Mouse (Mus musculus) neural tube, postnatal 0 days (tissue): ENCODE results near the gene Adh6a. TPM values are rescaled to one million over a fixed set of nuclear protein-coding genes. Genes with fewer than 3 reads are reported as not detected.

Experiments used
- polyA plus RNA-seq: library from polyadenylated mRNA; unstranded; fragments of >200 nt; fragmentation: Nextera tagmentation; extraction: Ambion mirVana; gene quantifications from 2 replicates; pipeline ENCODE4 v1.2.1, GENCODE M21; 2015

Adh6a gene
- polyA plus RNA-seq, result not detected in 2 replicates

GRCm38 (mm10) chr3:138312965-138313364, at the start of gene Adh6a:
Gene Adh6a, plus strand, starts transcription at chr3:138313286.

DNA sequence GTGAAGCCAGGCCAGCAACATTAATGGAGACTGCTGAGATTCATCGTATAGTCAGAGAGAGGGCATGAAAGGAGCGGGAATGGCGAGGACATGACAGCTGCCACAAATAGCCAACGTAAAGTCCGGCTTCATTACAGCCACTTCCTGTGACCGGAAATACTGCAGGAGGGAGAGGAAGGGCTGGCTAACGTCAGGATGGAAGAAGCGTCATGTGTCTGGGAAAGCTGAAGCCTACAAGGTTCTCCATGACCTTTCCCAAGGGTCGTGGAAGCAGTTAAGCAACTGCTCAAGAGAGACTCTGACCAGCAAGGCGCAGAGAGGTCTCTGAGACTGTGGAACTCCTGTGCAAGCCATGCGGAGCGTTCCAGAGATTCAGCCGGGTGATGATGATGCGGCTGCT, 28.4 kb downstream of the Adh6a start, which contains the start of gene Adh6b:
Adh6b (plus strand) TSS at position 305 of the 400 bp plus-strand sequence.

Other genes starting within 250 kb of the Adh6a start
- gene 1110002E22Rik, start 248.2 kb upstream of the Adh6a start, polyA plus RNA-seq, result 0.05 and 0.24 TPM in 2 replicates
- gene Gm5105, start 245.9 kb upstream of the Adh6a start, polyA plus RNA-seq, result 0.14 and 0.22 TPM in 2 replicates
- gene Trmt10a, start 169.8 kb upstream of the Adh6a start, polyA plus RNA-seq, result 9.3 and 9.8 TPM in 2 replicates
- 7.3 and 7.8 TPM in 2 replicates for gene Mttp, start 168.3 kb upstream of the Adh6a start, polyA plus RNA-seq
- gene 4930579F01Rik, start 119.5 kb upstream of the Adh6a start, polyA plus RNA-seq, result not detected in 2 replicates
- gene Adh7, start 95.5 kb upstream of the Adh6a start, polyA plus RNA-seq, result 0.63 and 0.76 TPM in 2 replicates
- 18.4 and 20.4 TPM in 2 replicates for gene Adh1, start 52.3 kb upstream of the Adh6a start, polyA plus RNA-seq
- gene Adh6b, start 28.5 kb downstream of the Adh6a start, polyA plus RNA-seq, result 0.23 and 0.78 TPM in 2 replicates
- not detected in 2 replicates for gene Adh4, start 102.2 kb downstream of the Adh6a start, polyA plus RNA-seq
- 163 and 165 TPM in 2 replicates for gene Adh5, start 129.8 kb downstream of the Adh6a start, polyA plus RNA-seq
- 40.2 and 43.8 TPM in 2 replicates for gene Metap1, start 176.2 kb downstream of the Adh6a start, polyA plus RNA-seq
- gene Eif4e, start 212.9 kb downstream of the Adh6a start, polyA plus RNA-seq, result 243 and 261 TPM in 2 replicates